In genomic region chr4:95160465-95160864, GRCm38 (mm10) we compare ENCODE assay signal across 8 mouse cellular contexts.
DNase-seq lines count a peak whose midpoint lies in the region; ATAC-seq lines count a peak whose summit lies in the region.

No protein-coding gene starts in this region.

- H3K27me3 ChIP-seq in heart, embryonic 13.5 days (replicated peaks) = no peaks in the 10 kb centered on the region; the same call in 1 of the 2 replicates
- H3K27me3 ChIP-seq in hindbrain, embryonic 14.5 days (ENCODE audit: control insufficient read depth, insufficient read depth, low read length) = no peaks in the 10 kb centered on the region
- H3K27me3 ChIP-seq in midbrain, embryonic 13.5 days = 0 out of 2 replicates have a peak, but pooled peaks cover 6% of the 10 kb centered on the region

- peak overlapping the region; percentile 73 for H3K4me2 ChIP-seq in heart, embryonic 13.5 days
- peak overlapping the region; percentile 68 for H3K4me2 ChIP-seq in hindbrain, embryonic 14.5 days (replicated peaks)
- peak overlapping the region; percentile 77 for H3K4me2 ChIP-seq in midbrain, embryonic 13.5 days (replicated peaks)

- 83% methylated on average over 3 of the region's 3 CpGs for WGBS in heart, embryonic 13.5 days
- 81% methylated on average over 3 of the region's 3 CpGs for WGBS in hindbrain, embryonic 14.5 days
- 91% methylated on average over 3 of the region's 3 CpGs for WGBS in midbrain, embryonic 13.5 days

- peaks cover 52% of the 10 kb centered on the region for H3K4me1 ChIP-seq in heart, embryonic 13.5 days
- H3K4me1 ChIP-seq in brown adipose tissue, adult 24 weeks (ENCODE audit: control insufficient read depth, insufficient read depth, insufficient read length, low read length) = peaks cover 23% of the 10 kb centered on the region
- H3K4me1 ChIP-seq in hindbrain, embryonic 14.5 days (replicated peaks; ENCODE audit: control insufficient read depth, insufficient read depth, low read length) = no peaks in the 10 kb centered on the region
- peaks cover 15% of the 10 kb centered on the region for H3K4me1 ChIP-seq in midbrain, embryonic 13.5 days (replicated peaks)

- peak overlapping the region; percentile 94 for H3K27ac ChIP-seq in heart, embryonic 13.5 days (replicated peaks)
- peak overlapping the region; percentile 99 for H3K27ac ChIP-seq in brown adipose tissue, adult 24 weeks (replicated peaks; ENCODE audit: low read depth, low read length)
- no peak overlapping the region for H3K27ac ChIP-seq in hindbrain, embryonic 14.5 days
- H3K27ac ChIP-seq in midbrain, embryonic 13.5 days = no peak overlapping the region

- H3K9ac ChIP-seq in heart, embryonic 13.5 days = peak overlapping the region; percentile 84
- no peak overlapping the region for H3K9ac ChIP-seq in hindbrain, embryonic 14.5 days
- H3K9ac ChIP-seq in midbrain, embryonic 13.5 days (replicated peaks) = no peak overlapping the region

- H3K4me3 ChIP-seq in heart, embryonic 13.5 days = peak overlapping the region; percentile 60
- peak overlapping the region; percentile 66 for H3K4me3 ChIP-seq in brown adipose tissue, adult 24 weeks (ENCODE audit: insufficient read depth, low read depth, low read length)
- peak overlapping the region; percentile 45; the same call in 1 of the 2 replicates for H3K4me3 ChIP-seq in hindbrain, embryonic 14.5 days (replicated peaks; ENCODE audit: low read length)
- H3K4me3 ChIP-seq in midbrain, embryonic 13.5 days (replicated peaks) = no peak overlapping the region; the same call in 1 of the 2 replicates

- intact Hi-C loops in heart, postnatal 25 days (cut with DNase I) = loop anchor here (5.0 to 10.0 kb wide), 3 partner anchors 122 to 394 kb away; partner anchors contain the start of gene Fggy

- DNase-seq in heart, postnatal 25 days (ENCODE audit: low spot score) = no peak
- no peak for DNase-seq in hindbrain, embryonic 14.5 days (ENCODE audit: low spot score)
- DNase-seq in embryo, embryonic 11 days = no peak
- DNase-seq in lung, adult 18-20 months = no peak

- H3K36me3 ChIP-seq in heart, embryonic 13.5 days = no peaks in the 10 kb centered on the region
- H3K36me3 ChIP-seq in hindbrain, embryonic 14.5 days (replicated peaks; ENCODE audit: control insufficient read depth, insufficient read depth) = no peaks in the 10 kb centered on the region
- H3K36me3 ChIP-seq in midbrain, embryonic 13.5 days = no peaks in the 10 kb centered on the region

- no peaks in the 10 kb centered on the region for H3K9me3 ChIP-seq in heart, embryonic 13.5 days
- no peaks in the 10 kb centered on the region for H3K9me3 ChIP-seq in hindbrain, embryonic 14.5 days (ENCODE audit: control insufficient read depth, low read length)
- no peaks in the 10 kb centered on the region for H3K9me3 ChIP-seq in midbrain, embryonic 13.5 days

- ATAC-seq in heart, embryonic 13.5 days (ENCODE audit: extremely low read depth, insufficient number of reproducible peaks, low FRiP score, low TSS enrichment) = no peak
- no peak for ATAC-seq in hindbrain, embryonic 14.5 days (ENCODE audit: low FRiP score)
- no peak for ATAC-seq in midbrain, embryonic 13.5 days
- ATAC-seq in frontal cortex, adult (ENCODE audit: low TSS enrichment) = no peak

Comparison
In these comparisons a context has a peak if more than half of its experiments do, and no peak if none do; other contexts are left out.
1. H3K27ac ChIP-seq: peak in heart, embryonic 13.5 days (single experiment) and brown adipose tissue, adult 24 weeks (single experiment); none in hindbrain, embryonic 14.5 days (single experiment) and midbrain, embryonic 13.5 days (single experiment).
2. Peak in every context shown above with its lines, with median percentiles within 50 percentile points of each other: H3K4me2 ChIP-seq.